Mouse (Mus musculus) embryonic facial prominence, embryonic 12.5 days (tissue): ENCODE data around the gene Mab21l3. TPM values are rescaled to one million over a fixed set of nuclear protein-coding genes. Genes with fewer than 3 reads are reported as not detected.

Experiments
- ATAC-seq: fragments of 200-750 bp; cut with Nextera tagmentation; 2 replicates; pipeline ENCODE4 v1.8.0; 2017; ENCODE audit not compliant: insufficient number of reproducible peaks, insufficient read depth, low FRiP score, low TSS enrichment
- H3K27ac ChIP-seq: fragments of 300-500 bp; sonication (generic); 2 replicates; pipeline ENCODE4 v1.5.1; 2016; ENCODE audit warnings: mild to moderate bottlenecking
- H3K27me3 ChIP-seq: fragments of 300-500 bp; sonication (generic); 2 replicates; pipeline ENCODE4 v1.6.1; 2016; ENCODE audit warnings: mild to moderate bottlenecking, moderate library complexity
- H3K36me3 ChIP-seq: fragments of 300-500 bp; sonication (generic); 2 replicates; pipeline ENCODE4 v1.6.1; 2016; ENCODE audit warnings: mild to moderate bottlenecking
- H3K4me1 ChIP-seq: fragments of 300-500 bp; sonication (generic); 2 replicates; pipeline ENCODE4 v1.6.1; 2016
- H3K4me2 ChIP-seq: fragments of 300-500 bp; sonication (generic); replicated peaks from 2 replicates; pipeline ENCODE4 v1.6.1; 2016; ENCODE audit warnings: mild to moderate bottlenecking, moderate library complexity
- H3K4me3 ChIP-seq: fragments of 300-500 bp; sonication (generic); 2 replicates; pipeline ENCODE4 v1.5.1; 2016; ENCODE audit warnings: mild to moderate bottlenecking
- H3K9ac ChIP-seq: fragments of 300-500 bp; sonication (generic); 2 replicates; pipeline ENCODE4 v1.6.1; 2016; ENCODE audit warnings: mild to moderate bottlenecking, moderate library complexity
- H3K9me3 ChIP-seq: fragments of 300-500 bp; sonication (generic); 2 replicates; pipeline ENCODE4 v1.6.1; 2016; ENCODE audit warnings: mild to moderate bottlenecking, moderate library complexity
- WGBS: fragments of 180-500 bp; shearing (Covaris S2); methylation state at CpG from one replicate; pipeline ENCODE4 v1.1.7; 2016; 5-methylcytosine and 5-hydroxymethylcytosine counted together
- polyA plus RNA-seq: library from polyadenylated mRNA; unstranded; fragments of >200 nt; fragmentation: Nextera tagmentation; extraction: Ambion mirVana; gene quantifications from 2 replicates; pipeline ENCODE4 v1.2.1, GENCODE M21; 2016

Gene Mab21l3
- polyA plus RNA-seq, 1 experiment from 2014 or later: 1.4 TPM

- Histone ChIP-seq H3K4me1 (peaks cover 17% of the 10 kb centered on the region), H3K36me3 (no peaks in the 10 kb centered on the region), H3K4me2 (peak overlapping the region; percentile 36), H3K9ac (no peak overlapping the region), H3K4me3 (no peak overlapping the region), H3K27ac (no peak overlapping the region; the same call in 1 of the 2 replicates), H3K27me3 (no peaks in the 10 kb centered on the region), H3K9me3 (no peaks in the 10 kb centered on the region)
- 46% methylated on average over 16 of the region's 16 CpGs for WGBS
- 0 out of 2 replicates have a peak, but pooled peaks have one; percentile 42 for ATAC-seq
Observed at GRCm38 (mm10) chr3:101778896-101779665, 69.7 kb downstream of the Mab21l3 start.

GRCm38 (mm10) chr3:101775732-101776131 is 73.0 kb downstream of the Mab21l3 start:
- ATAC-seq: no peak
- H3K27me3 ChIP-seq: no peaks in the 10 kb centered on the region
- peaks cover 12% of the 10 kb centered on the region for H3K4me1 ChIP-seq
- no peak overlapping the region for H3K4me3 ChIP-seq
- no peak overlapping the region for H3K27ac ChIP-seq
- H3K4me2 ChIP-seq: no peak overlapping the region
- H3K36me3 ChIP-seq: no peaks in the 10 kb centered on the region
- H3K9me3 ChIP-seq: no peaks in the 10 kb centered on the region
- no peak overlapping the region for H3K9ac ChIP-seq
- WGBS: 89% methylated on average over 8 of the region's 8 CpGs

- H3K36me3 ChIP-seq: no peaks in the 10 kb centered on the region
- 75% methylated on average over 3 of the region's 3 CpGs for WGBS
- no peaks in the 10 kb centered on the region for H3K27me3 ChIP-seq
- no peak overlapping the region for H3K9ac ChIP-seq
- peaks cover 9% of the 10 kb centered on the region; the same call in 1 of the 2 replicates for H3K9me3 ChIP-seq
- no peak overlapping the region for H3K4me2 ChIP-seq
- ATAC-seq: no peak
- H3K4me3 ChIP-seq: no peak overlapping the region
- no peaks in the 10 kb centered on the region for H3K4me1 ChIP-seq
- no peak overlapping the region for H3K27ac ChIP-seq
Observed at GRCm38 (mm10) chr3:101770540-101770939, 78.2 kb downstream of the Mab21l3 start.

GRCm38 (mm10) chr3:101763566-101763965 is 85.2 kb downstream of the Mab21l3 start:
- Histone ChIP-seq H3K36me3 (no peaks in the 10 kb centered on the region), H3K4me3 (no peak overlapping the region), H3K4me1 (no peaks in the 10 kb centered on the region), H3K9me3 (peaks cover 5% of the 10 kb centered on the region; the same call in 1 of the 2 replicates), H3K27ac (no peak overlapping the region), H3K9ac (no peak overlapping the region), H3K4me2 (no peak overlapping the region), H3K27me3 (no peaks in the 10 kb centered on the region)
- no peak for ATAC-seq

Other genes with a start within 250 kb of the Mab21l3 start
- 59.8 and 66.4 TPM in 2 replicates for gene Atp1a1, start 244.3 kb downstream of the Mab21l3 start, polyA plus RNA-seq
- gene Slc22a15, start 75.5 kb upstream of the Mab21l3 start, polyA plus RNA-seq: 6.3 and 6.6 TPM in 2 replicates
- 15.0 and 16.1 TPM in 2 replicates for gene Nhlh2, start 161.1 kb upstream of the Mab21l3 start, polyA plus RNA-seq
- gene Casq2, start 237.5 kb upstream of the Mab21l3 start, polyA plus RNA-seq: 10.3 and 11.3 TPM in 2 replicates